Mouse (Mus musculus): ENCODE measurements at regions not wholly inside any gene's neighbourhood (a gene's known extent, or its start where the extent isn't known, plus 50 kb on each side); places are given as distances from the start of the nearest gene placed in this dataset.

- DNase-seq, result no peak
Measured at GRCm38 (mm10) chr16:92961361-92961760, 135.4 kb upstream of the Runx1 start.

GRCm38 (mm10) chr16:92960740-92961139 is 134.8 kb upstream of the Runx1 start:
- no peak for DNase-seq

GRCm38 (mm10) chr16:92958967-92959366 is 133.0 kb upstream of the Runx1 start:
- no peak for DNase-seq

- peak; percentile 29 to 55 for DNase-seq
Measured at GRCm38 (mm10) chr16:92958146-92958545, 132.2 kb upstream of the Runx1 start.

- DNase-seq, result no peak
Measured at GRCm38 (mm10) chr16:92955508-92955907, 129.6 kb upstream of the Runx1 start.

- DNase-seq, result no peak
Measured at GRCm38 (mm10) chr16:92955087-92955486, 129.1 kb upstream of the Runx1 start.

- peak; percentile 84 to 90 for DNase-seq
Measured at GRCm38 (mm10) chr16:92953936-92954654, 128.1 kb upstream of the Runx1 start.

GRCm38 (mm10) chr16:92952336-92953097 is 126.6 kb upstream of the Runx1 start:
- peak in 1 of 2 experiments; percentile 9 for DNase-seq

- no peak for DNase-seq
Measured at GRCm38 (mm10) chr16:92951516-92951915, 125.6 kb upstream of the Runx1 start.

GRCm38 (mm10) chr16:92948494-92948893 is 122.5 kb upstream of the Runx1 start:
- no peak for DNase-seq

GRCm38 (mm10) chr16:92946554-92946953 is 120.6 kb upstream of the Runx1 start:
- no peak for DNase-seq

- no peak for DNase-seq
Measured at GRCm38 (mm10) chr16:92943901-92944300, 118.0 kb upstream of the Runx1 start.

- no peak for DNase-seq
Measured at GRCm38 (mm10) chr16:92939618-92940017, 113.7 kb upstream of the Runx1 start.

GRCm38 (mm10) chr16:92935848-92936535 is 110.0 kb upstream of the Runx1 start:
- DNase-seq, result no peak

- DNase-seq, result no peak
Measured at GRCm38 (mm10) chr16:92930103-92930502, 104.2 kb upstream of the Runx1 start.

- DNase-seq, result no peak
Measured at GRCm38 (mm10) chr16:92928201-92928600, 102.3 kb upstream of the Runx1 start.

GRCm38 (mm10) chr16:92927662-92928061 is 101.7 kb upstream of the Runx1 start:
- no peak for DNase-seq

- no peak for DNase-seq
Measured at GRCm38 (mm10) chr16:92926853-92927252, 100.9 kb upstream of the Runx1 start.

- no peak for DNase-seq
Measured at GRCm38 (mm10) chr16:92920947-92921346, 95.0 kb upstream of the Runx1 start.

GRCm38 (mm10) chr16:92917356-92917755 is 91.4 kb upstream of the Runx1 start:
- no peak for DNase-seq

- DNase-seq, result no peak
Measured at GRCm38 (mm10) chr16:92915651-92916050, 89.7 kb upstream of the Runx1 start.

GRCm38 (mm10) chr16:92906873-92907272 is 80.9 kb upstream of the Runx1 start:
- DNase-seq, result no peak

- DNase-seq, result no peak
Measured at GRCm38 (mm10) chr16:92905626-92906025, 79.7 kb upstream of the Runx1 start.
